Mouse (Mus musculus) thymus, adult 2 months (tissue): ENCODE measurements around the gene Cpe.

Source experiments
- CTCF ChIP-seq: fragments of 200-500 bp; IDR thresholded peaks from 2 replicates; pipeline ENCODE4 v1.5.1; 2012; ENCODE audit warnings: mild to moderate bottlenecking, control low read depth, low read length, moderate library complexity, borderline replicate concordance; ENCODE audit not compliant: control insufficient read depth, poor library complexity, insufficient read depth; ENCODE audit errors: extremely low read depth
- POLR2A ChIP-seq: fragments of 200-500 bp; IDR thresholded peaks from 2 replicates; pipeline ENCODE4 v1.6.1; 2012; ENCODE audit warnings: mild to moderate bottlenecking, low read length, control low read depth, moderate library complexity; ENCODE audit not compliant: control insufficient read depth, poor library complexity, insufficient read depth; ENCODE audit errors: extremely low read depth

DNA sequence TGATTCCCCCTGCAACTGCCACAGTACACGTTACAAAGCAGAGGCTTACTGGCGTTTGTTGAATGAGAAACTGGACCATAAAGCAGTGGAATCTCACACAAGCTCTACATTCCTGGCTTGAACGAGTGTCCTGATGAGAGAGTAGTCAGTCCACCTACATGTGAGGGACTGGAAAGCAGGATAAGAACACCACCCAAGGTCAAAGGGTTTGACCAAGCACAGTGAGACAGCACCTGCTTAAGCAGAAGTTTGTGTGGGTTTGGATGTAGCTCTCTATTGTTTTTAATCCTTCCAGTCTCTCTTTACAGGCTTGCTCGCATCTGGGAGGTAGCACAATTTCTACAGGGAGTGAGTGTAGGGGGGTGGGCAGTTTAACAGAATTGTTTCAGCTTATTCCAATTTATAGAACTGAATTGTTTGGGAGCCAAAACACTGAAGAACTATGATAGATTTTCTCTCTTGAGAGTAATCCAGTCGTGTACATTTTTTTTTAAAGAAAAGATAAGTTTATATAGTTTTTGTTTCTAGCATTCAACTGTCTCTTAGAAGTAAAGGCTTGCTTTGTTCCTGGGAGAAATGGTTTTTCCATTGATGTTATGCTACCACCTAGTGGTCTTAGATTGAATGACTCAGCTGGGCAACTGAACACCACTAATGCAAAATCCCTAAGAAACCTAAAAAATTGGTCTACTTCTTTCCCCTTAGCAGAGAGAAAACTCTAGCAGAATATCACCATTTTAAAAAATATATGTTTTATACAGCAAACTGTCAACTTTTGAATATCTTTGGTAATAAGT is 144.6 kb downstream of the Cpe start:
- TF ChIP-seq CTCF (no peak), POLR2A (no peak)
